Mouse (Mus musculus): Measurements from ENCODE around the gene Tmem129.

The Tmem129 gene

GRCm38 (mm10) chr5:33687142-33687541 lies 28.9 kb upstream of the Tmem129 start:
- DNase-seq (ENCODE audit: low read depth, low spot score): no peak

GRCm38 (mm10) chr5:33684932-33685331 lies 26.7 kb upstream of the Tmem129 start:
- DNase-seq (ENCODE audit: low read depth, low spot score): no peak

- DNase-seq (ENCODE audit: low read depth, low spot score): peak; percentile 33
Observed at GRCm38 (mm10) chr5:33683897-33684652, 25.9 kb upstream of the Tmem129 start.

DNA sequence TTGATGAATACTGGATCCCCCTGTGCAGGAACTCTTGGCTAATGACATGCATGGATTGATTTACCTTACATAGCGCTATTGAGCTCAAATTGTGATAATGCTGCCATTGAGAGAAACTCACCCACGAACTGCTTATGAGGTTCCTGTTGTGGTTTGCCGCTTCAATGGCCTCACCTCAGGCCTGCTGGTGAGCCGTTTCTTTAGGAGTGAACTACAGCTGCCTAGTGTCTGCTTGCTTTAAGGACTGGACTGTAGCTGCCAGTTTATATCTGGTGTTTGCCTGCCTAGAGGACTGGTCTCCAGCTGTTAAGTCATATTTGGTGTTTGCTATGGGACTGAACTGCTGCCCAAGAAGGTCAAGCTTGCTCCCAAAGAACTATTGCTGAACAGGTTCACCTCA lies 24.7 kb upstream of the Tmem129 start:
- no peak for DNase-seq (ENCODE audit: low read depth, low spot score)

GRCm38 (mm10) chr5:33681611-33682388 lies 23.6 kb upstream of the Tmem129 start:
- no peak for DNase-seq (ENCODE audit: low read depth, low spot score)

GRCm38 (mm10) chr5:33681044-33681443 lies 22.8 kb upstream of the Tmem129 start:
- DNase-seq (ENCODE audit: low read depth, low spot score): no peak

- DNase-seq (ENCODE audit: low read depth, low spot score): no peak
Observed at GRCm38 (mm10) chr5:33678244-33678643, 20.0 kb upstream of the Tmem129 start.

DNA sequence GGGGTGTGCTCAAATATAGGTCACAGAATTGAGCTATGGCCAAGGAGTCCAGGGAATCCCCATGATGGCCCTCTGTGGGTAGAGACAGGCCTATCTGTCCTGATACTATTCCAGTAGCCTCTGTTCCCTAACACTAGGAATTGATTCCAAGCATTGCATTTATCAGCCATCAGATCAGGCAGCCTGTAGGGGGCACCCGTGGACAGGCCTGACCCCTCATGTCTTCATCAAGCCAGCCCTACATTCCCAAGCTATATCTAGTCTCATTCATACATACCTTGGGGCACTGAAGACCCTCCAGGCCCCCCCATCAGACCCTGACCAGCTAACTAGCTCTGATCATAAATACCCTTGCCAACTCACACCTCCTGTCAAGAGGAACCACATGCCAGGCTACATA lies 17.7 kb upstream of the Tmem129 start:
- peak; percentile 70 for DNase-seq (ENCODE audit: low read depth, low spot score)

DNA sequence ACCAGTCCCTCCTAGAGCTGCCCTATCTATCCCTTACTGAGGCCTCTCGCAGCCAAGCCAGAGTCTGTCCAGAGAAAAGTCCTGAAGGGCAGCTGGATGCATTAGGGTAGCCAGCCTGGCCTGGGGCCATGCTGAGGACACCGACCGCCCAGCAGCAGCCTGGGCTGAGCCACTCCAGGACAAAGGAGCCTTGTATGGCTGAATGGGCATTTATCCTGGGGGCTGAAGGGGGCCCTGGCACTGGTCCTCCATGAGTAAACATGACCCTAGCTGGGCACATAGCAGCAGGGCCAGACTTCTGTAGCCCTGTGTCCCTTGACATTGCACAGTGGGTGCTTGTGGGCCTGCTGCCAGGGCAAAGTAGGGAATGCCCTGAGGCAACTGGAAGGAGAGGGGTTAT lies 16.2 kb upstream of the Tmem129 start:
- no peak for DNase-seq (ENCODE audit: low read depth, low spot score)

DNA sequence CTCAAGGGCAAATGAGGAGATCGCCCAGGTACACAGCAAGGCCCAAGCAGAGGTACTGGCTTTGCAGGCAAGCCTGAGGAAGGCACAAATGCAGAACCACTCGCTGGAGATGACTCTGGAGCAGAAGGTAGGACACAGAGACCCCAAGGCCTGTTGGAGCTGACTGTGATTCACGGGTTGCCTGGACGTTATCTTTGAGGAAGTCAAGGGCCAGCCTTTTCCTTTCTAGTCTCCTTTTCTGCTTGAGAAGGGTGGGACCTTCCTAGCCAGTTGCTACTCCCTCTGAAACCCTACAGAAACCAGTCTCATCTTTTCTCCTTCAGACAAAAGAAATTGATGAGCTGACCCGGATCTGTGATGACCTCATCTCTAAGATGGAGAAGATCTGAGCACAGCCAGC lies 13.4 kb upstream of the Tmem129 start:
- DNase-seq (ENCODE audit: low read depth, low spot score): no peak

DNA sequence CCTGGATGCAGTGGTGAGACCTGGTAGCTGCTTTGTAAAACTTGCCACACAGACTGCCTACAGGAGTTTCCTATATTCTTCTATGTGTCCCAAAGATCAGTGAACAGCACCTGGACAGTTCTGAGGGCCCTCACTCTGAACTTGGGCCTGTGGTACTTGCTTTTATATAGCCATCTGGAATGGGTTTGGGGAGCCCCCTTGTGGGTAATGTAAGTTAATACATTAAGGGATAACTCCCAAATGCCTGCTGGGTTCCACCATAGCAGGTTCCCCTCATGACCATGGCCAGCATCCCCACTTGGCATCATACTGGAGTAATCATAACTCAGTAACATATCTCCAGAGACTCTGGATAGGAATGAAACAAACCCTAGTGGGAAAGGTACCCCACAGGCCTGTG lies 10.0 kb upstream of the Tmem129 start:
- peak; percentile 62 for DNase-seq (ENCODE audit: low read depth, low spot score)

GRCm38 (mm10) chr5:33658664-33659050 lies 441 bp upstream of the Tmem129 start:
- no peak for DNase-seq (ENCODE audit: low read depth, low spot score)

DNA sequence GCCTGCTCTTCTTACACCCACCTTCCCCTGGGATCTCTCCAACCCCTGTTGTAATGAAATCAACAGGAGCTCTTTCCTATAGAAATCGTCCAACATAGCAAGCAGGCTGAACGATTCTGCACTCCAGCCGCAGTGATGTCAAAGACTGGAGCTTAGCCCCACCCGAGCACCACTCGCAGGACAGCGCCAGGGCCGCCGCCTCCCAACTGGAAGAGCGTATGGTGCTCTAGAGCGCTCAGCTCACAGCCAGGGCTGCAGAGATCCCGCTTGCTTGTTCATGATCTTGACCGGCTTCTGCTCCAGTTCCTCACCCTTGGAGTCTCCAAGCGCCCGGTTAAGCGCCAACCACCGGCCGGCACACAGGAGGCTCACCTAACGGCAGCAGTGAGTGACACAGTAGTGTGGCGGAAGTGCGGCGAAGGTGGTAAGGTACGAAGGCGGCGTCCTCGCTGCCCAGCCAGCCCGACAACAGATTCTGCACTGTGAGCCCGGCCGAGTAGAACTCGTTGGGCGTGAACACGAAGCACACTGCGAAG lies 897 bp downstream of the Tmem129 start:
- peak; percentile 78 for DNase-seq (ENCODE audit: low read depth, low spot score)

- no peak for DNase-seq (ENCODE audit: low read depth, low spot score)
Observed at GRCm38 (mm10) chr5:33656739-33657138, 1.5 kb downstream of the Tmem129 start.

- DNase-seq (ENCODE audit: low read depth, low spot score): no peak
Observed at GRCm38 (mm10) chr5:33655251-33655840, 2.9 kb downstream of the Tmem129 start.

DNA sequence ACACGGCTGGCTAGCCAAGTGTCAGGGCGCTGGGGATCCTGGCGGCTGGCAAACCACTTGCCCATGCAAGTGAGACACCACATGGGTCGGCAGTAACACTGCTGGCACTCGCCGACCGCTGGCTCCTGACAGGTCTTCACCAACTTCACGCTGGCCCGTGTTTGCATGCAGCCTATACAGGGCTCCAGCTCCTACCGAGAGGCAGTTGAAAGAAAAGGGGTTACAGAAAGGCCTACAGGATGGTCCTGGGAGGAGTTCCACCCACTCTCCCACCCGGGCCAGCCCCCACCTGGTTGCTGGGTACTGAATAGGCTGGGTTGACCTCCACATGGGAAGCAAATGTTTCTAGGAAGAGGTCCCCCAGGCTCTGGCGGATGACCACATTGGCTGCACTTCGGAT lies 3.8 kb downstream of the Tmem129 start:
- DNase-seq (ENCODE audit: low read depth, low spot score): no peak

DNA sequence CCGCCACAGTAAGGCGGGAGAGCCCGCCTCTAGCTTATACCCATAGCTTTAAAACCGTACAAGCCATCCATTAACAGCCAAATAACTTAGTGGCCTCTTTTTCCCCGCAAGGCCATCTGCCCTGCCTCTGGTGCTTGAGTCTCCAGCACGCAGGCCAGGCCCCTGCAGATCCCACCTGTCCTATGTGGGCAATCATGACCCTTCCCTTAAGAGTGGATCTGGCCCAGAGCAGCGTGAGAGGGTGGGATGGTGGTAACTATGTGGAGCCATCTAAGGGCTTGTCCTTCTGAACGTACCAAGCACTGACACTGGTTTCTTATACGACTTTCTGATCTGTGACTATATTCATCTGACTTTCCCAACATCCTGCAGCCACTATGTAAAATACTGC lies 5.4 kb downstream of the Tmem129 start:
- DNase-seq (ENCODE audit: low read depth, low spot score): no peak

DNA sequence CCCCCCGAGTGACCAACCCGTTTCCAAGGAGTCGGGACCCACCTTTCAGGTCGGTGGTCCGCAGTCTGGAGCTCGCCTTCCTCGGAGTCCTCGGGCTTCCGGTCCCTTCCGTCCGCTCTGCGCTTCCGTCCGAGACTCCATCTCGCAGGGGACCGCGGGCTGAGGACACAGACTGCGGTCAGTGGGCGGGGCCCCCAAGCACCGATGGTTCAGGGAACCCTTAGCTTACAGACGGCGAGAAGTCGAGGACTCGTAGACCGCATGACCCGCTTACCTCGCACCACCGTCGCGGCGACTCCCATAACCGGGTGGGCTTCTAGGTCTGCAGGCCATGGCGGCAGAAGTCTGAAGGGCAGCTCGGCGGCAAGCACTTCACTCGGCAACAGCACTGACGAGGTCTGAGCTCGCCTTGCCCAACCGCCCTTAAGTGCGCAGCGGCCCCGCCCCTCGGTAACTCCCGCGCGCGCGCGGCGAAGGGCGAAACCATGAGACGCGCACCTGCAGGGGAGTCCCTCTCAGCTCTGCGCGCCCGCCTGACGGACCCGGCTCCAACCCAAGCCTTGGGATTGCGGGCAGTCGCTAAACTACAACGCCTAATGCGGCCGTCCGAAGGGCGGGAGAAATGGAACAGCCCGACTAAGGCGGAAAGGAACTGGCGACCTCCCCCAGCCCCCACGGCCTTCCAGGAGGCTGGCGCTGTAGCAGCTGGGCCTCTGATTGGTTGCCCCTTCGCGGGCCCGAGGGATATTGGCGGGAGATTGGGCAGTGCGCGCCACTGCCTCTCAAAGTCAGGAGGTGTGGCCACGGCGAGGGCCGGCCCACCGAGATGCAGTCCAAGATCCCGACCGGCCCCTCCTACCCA lies 6.1 kb downstream of the Tmem129 start, which contains the start of gene Slbp:
Gene Slbp (minus strand): TSS at position 654 of the 862 bp plus-strand sequence.
- peak; percentile 99 for DNase-seq (ENCODE audit: low read depth, low spot score)

- DNase-seq (ENCODE audit: low read depth, low spot score): no peak
Observed at GRCm38 (mm10) chr5:33651541-33651920, 6.7 kb downstream of the Tmem129 start.

DNA sequence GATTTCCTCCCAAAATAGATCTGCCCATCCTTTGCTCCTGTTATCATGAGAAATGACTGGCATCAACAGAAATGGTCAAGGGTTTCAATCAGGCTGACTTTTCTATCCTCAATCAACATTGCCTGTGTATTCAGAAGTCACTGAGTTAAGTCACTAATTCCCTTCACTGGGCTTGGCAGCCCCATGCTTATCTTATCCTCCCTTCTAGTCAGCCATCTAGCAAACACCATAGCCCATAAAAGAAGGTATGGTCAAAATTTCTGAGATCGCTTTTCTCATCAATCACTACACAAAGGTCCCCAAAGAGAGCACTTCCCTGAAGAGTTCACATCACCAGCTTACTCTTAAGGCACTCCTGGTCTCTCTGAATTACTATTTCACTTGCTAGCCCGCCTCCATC lies 7.2 kb downstream of the Tmem129 start:
- DNase-seq (ENCODE audit: low read depth, low spot score): no peak

- DNase-seq (ENCODE audit: low read depth, low spot score): peak; percentile 74
Observed at GRCm38 (mm10) chr5:33640652-33641051, 17.6 kb downstream of the Tmem129 start.
